Mouse (Mus musculus) layer of hippocampus, adult 11-12 months (tissue): ENCODE results near the gene Sry.

Experiments used
- DNase-seq: peaks from one replicate; pipeline ENCODE4 v3.0.0; 2022; ENCODE audit warnings: low spot score

The Sry gene

DNA sequence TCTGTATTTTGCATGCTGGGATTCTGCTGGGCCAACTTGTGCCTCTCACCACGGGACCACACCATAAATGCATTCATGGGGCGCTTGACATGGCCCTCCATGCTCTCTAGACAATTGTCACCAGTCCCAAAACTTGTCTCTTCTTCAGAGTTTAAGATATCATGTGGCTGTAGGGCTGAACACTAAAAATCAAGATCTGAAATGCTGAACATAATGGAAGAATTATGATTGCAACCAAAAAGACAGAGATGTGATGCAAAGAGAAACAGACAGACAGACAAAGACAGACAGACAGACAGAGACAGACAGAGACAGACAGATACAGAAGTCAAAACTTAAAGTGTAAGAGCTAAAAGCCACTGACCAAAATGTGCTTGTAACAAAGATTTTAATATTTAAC is at the start of gene Sry:
TSS of gene Sry (minus strand) at position 101 of the 400 bp plus-strand sequence.
- no peak for DNase-seq
